Mouse (Mus musculus) stomach, postnatal 0 days (tissue): ENCODE data around the gene Fam98a. TPM values are rescaled to one million over a fixed set of nuclear protein-coding genes. Genes with fewer than 3 reads are reported as not detected.
A peak's percentile ranks its signal among the peaks of the same experiment; 100 is the strongest.

Source experiments
- ATAC-seq: fragments of 200-750 bp; cut with Nextera tagmentation; 2 replicates; pipeline ENCODE4 v1.8.0; 2017; ENCODE audit not compliant: low FRiP score, low TSS enrichment
- DNase-seq: peaks from one replicate; pipeline ENCODE4 v3.0.0-alpha.2; 2016; ENCODE audit warnings: low spot score
- H3K27ac ChIP-seq: fragments of 300-500 bp; sonication (generic); replicated peaks from 2 replicates; pipeline ENCODE4 v1.5.1; 2014; ENCODE audit warnings: mild to moderate bottlenecking, control low read depth
- H3K27me3 ChIP-seq: fragments of 300-500 bp; sonication (generic); 2 replicates; pipeline ENCODE4 v1.6.1; 2014; ENCODE audit warnings: low read length; ENCODE audit not compliant: control insufficient read depth, insufficient read depth
- H3K36me3 ChIP-seq: fragments of 300-500 bp; sonication (generic); 2 replicates; pipeline ENCODE4 v1.6.1; 2014; ENCODE audit warnings: low read length, mixed read lengths; ENCODE audit not compliant: control insufficient read depth, insufficient read depth
- H3K4me1 ChIP-seq: fragments of 300-500 bp; sonication (generic); replicated peaks from 2 replicates; pipeline ENCODE4 v1.6.1; 2014; ENCODE audit warnings: antibody characterized with exemption; ENCODE audit not compliant: control insufficient read depth, insufficient read depth
- H3K4me2 ChIP-seq: fragments of 300-500 bp; sonication (generic); replicated peaks from 2 replicates; pipeline ENCODE4 v1.6.1; 2014; ENCODE audit warnings: low read depth, mild to moderate bottlenecking, control low read depth, moderate library complexity
- H3K4me3 ChIP-seq: fragments of 300-500 bp; sonication (generic); 2 replicates; pipeline ENCODE4 v1.5.1; 2014; ENCODE audit warnings: low read depth, low read length, control low read depth
- H3K9ac ChIP-seq: fragments of 300-500 bp; sonication (generic); 2 replicates; pipeline ENCODE4 v1.6.1; 2014; ENCODE audit warnings: mild to moderate bottlenecking, low read length, control low read depth, mixed read lengths
- H3K9me3 ChIP-seq: fragments of 300-500 bp; sonication (generic); 2 replicates; pipeline ENCODE4 v1.6.1; 2016; ENCODE audit warnings: low read length; ENCODE audit not compliant: control insufficient read depth
- CTCF ChIP-seq: IDR thresholded peaks from 2 replicates; pipeline ENCODE4 v1.5.1; 2016; ENCODE audit warnings: antibody characterized with exemption, low read depth, mild to moderate bottlenecking, moderate library complexity
- EP300 ChIP-seq: optimal IDR thresholded peaks from 2 replicates; pipeline ENCODE3; 2016; ENCODE audit warnings: antibody characterized with exemption
- WGBS: fragments of 180-500 bp; shearing (Covaris S2); extraction: QIAGEN DNeasy Blood & Tissue Kit; methylation state at CpG from one replicate; pipeline ENCODE4 v1.1.7; 2014; 5-methylcytosine and 5-hydroxymethylcytosine counted together
- polyA plus RNA-seq: library from polyadenylated mRNA; unstranded; fragments of >200 nt; fragmentation: Nextera tagmentation; extraction: Ambion mirVana; gene quantifications from 2 replicates; pipeline ENCODE4 v1.2.1, GENCODE M21; 2015

The Fam98a gene
- polyA plus RNA-seq, 1 experiment from 2014 or later, result 15.6 TPM

- Histone ChIP-seq H3K4me1 (0 out of 2 replicates have a peak, but pooled peaks cover 2% of the 10 kb centered on the region), H3K27me3 (no peaks in the 10 kb centered on the region), H3K27ac (no peak overlapping the region), H3K4me2 (peak overlapping the region; percentile 71), H3K4me3 (peak overlapping the region; percentile 86), H3K36me3 (no peaks in the 10 kb centered on the region), H3K9me3 (no peaks in the 10 kb centered on the region), H3K9ac (peak overlapping the region; percentile 80)
- ATAC-seq (no peak), DNase-seq (peak; percentile 22)
- WGBS, result 34% methylated on average over 11 of the region's 11 CpGs
- TF ChIP-seq EP300, result no peak
- no peak for TF ChIP-seq CTCF
Observed at GRCm38 (mm10) chr17:75550771-75551413, 854 bp downstream of the Fam98a start.

GRCm38 (mm10) chr17:75544262-75544661, 7.5 kb downstream of the Fam98a start:
- no peak overlapping the region for H3K27ac ChIP-seq

GRCm38 (mm10) chr17:75543434-75543833, 8.3 kb downstream of the Fam98a start:
- ATAC-seq, result no peak
- H3K36me3 ChIP-seq, result peaks cover under 1% of the 10 kb centered on the region; the same call in 1 of the 2 replicates
- 67% methylated on average over 7 of the region's 7 CpGs for WGBS

More at GRCm38 (mm10) chr17:75544262-75544661, 7.5 kb downstream of the Fam98a start:
- Histone ChIP-seq H3K4me1 (0 out of 2 replicates have a peak, but pooled peaks cover 2% of the 10 kb centered on the region), H3K9ac (no peak overlapping the region), H3K9me3 (no peaks in the 10 kb centered on the region), H3K27me3 (no peaks in the 10 kb centered on the region), H3K4me3 (no peak overlapping the region), H3K4me2 (no peak overlapping the region), H3K36me3 (no peaks in the 10 kb centered on the region)
- TF ChIP-seq CTCF (no peak), EP300 (no peak)
- WGBS, result 77% methylated on average over 7 of the region's 7 CpGs
- ATAC-seq (no peak), DNase-seq (no peak)

GRCm38 (mm10) chr17:75539841-75540240, 11.9 kb downstream of the Fam98a start:
- H3K4me1 ChIP-seq, result no peaks in the 10 kb centered on the region
- H3K4me2 ChIP-seq, result no peak overlapping the region
- TF ChIP-seq CTCF, result no peak
- no peak for TF ChIP-seq EP300
- DNase-seq (no peak), ATAC-seq (no peak)
- H3K27ac ChIP-seq, result no peak overlapping the region
- H3K36me3 ChIP-seq, result peaks cover 3% of the 10 kb centered on the region; the same call in 1 of the 2 replicates
- no peaks in the 10 kb centered on the region for H3K27me3 ChIP-seq
- no peak overlapping the region for H3K9ac ChIP-seq
- WGBS, result 46% methylated on average over 5 of the region's 5 CpGs
- H3K4me3 ChIP-seq, result no peak overlapping the region
- H3K9me3 ChIP-seq, result no peaks in the 10 kb centered on the region

More at GRCm38 (mm10) chr17:75543434-75543833, 8.3 kb downstream of the Fam98a start:
- Histone ChIP-seq H3K9me3 (no peaks in the 10 kb centered on the region), H3K4me2 (no peak overlapping the region), H3K4me3 (no peak overlapping the region), H3K27ac (no peak overlapping the region), H3K4me1 (0 out of 2 replicates have a peak, but pooled peaks cover 2% of the 10 kb centered on the region), H3K27me3 (no peaks in the 10 kb centered on the region), H3K9ac (no peak overlapping the region)
- TF ChIP-seq EP300, result no peak
- no peak for TF ChIP-seq CTCF
- no peak for DNase-seq

GRCm38 (mm10) chr17:75539130-75539529, 12.6 kb downstream of the Fam98a start:
- ATAC-seq (peak; percentile 85), DNase-seq (peak; percentile 70)
- H3K4me3 ChIP-seq, result no peak overlapping the region
- no peak overlapping the region for H3K4me2 ChIP-seq
- H3K4me1 ChIP-seq, result no peaks in the 10 kb centered on the region
- H3K9me3 ChIP-seq, result no peaks in the 10 kb centered on the region
- 0 out of 2 replicates have a peak overlapping the region, but pooled peaks have one; percentile 30 for H3K27ac ChIP-seq
- TF ChIP-seq EP300, result no peak
- no peak for TF ChIP-seq CTCF
- WGBS, result 38% methylated on average over 6 of the region's 6 CpGs
- H3K27me3 ChIP-seq, result no peaks in the 10 kb centered on the region
- peaks cover 3% of the 10 kb centered on the region; the same call in 1 of the 2 replicates for H3K36me3 ChIP-seq
- no peak overlapping the region for H3K9ac ChIP-seq

- no peaks in the 10 kb centered on the region for H3K27me3 ChIP-seq
- H3K27ac ChIP-seq, result 0 out of 2 replicates have a peak overlapping the region, but pooled peaks have one; percentile 40
- H3K4me1 ChIP-seq, result no peaks in the 10 kb centered on the region
- 60% methylated on average over 12 of the region's 12 CpGs for WGBS
- ATAC-seq, result no peak
- H3K9me3 ChIP-seq, result no peaks in the 10 kb centered on the region
- no peak overlapping the region for H3K4me2 ChIP-seq
- H3K36me3 ChIP-seq, result peaks cover 3% of the 10 kb centered on the region; the same call in 1 of the 2 replicates
- TF ChIP-seq EP300 (no peak), CTCF (no peak)
- no peak overlapping the region for H3K4me3 ChIP-seq
- no peak overlapping the region for H3K9ac ChIP-seq
- no peak for DNase-seq
Observed at GRCm38 (mm10) chr17:75538431-75538830, 13.3 kb downstream of the Fam98a start.
